Mouse (Mus musculus) cerebellum, adult 11 months (tissue): ENCODE measurements around the gene Gm37240.

ENCODE experiments used
- DNase-seq: peaks from one replicate; pipeline ENCODE4 v3.0.0; 2022

Gene Gm37240

GRCm38 (mm10) chr3:85551352-85551751, 336.0 kb downstream of the Gm37240 start:
- DNase-seq = no peak

- DNase-seq = no peak
Observed at GRCm38 (mm10) chr3:85550312-85550711, 337.0 kb downstream of the Gm37240 start.

DNA sequence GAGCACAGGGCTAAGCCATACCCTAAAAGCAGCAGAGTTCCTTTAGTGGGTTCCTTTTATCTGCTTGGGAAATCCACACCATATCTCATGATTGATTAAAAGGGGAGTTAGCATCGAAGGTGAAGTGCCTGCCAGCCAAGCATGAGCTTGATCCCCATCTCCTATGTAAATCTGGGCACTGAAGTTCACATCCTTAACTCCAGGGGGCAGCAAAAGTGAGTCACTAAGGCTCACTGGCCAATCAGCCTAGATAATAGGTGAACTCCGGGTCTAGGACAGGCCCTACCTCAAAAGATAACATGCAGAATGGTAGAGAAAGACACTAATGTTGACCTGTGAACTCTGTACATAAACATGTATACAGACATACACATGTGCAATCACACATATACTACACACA, 343.7 kb downstream of the Gm37240 start:
- DNase-seq = no peak

GRCm38 (mm10) chr3:85542765-85543164, 344.6 kb downstream of the Gm37240 start:
- DNase-seq = no peak

- no peak for DNase-seq
Observed at GRCm38 (mm10) chr3:85535621-85536520, 351.4 kb downstream of the Gm37240 start.

DNA sequence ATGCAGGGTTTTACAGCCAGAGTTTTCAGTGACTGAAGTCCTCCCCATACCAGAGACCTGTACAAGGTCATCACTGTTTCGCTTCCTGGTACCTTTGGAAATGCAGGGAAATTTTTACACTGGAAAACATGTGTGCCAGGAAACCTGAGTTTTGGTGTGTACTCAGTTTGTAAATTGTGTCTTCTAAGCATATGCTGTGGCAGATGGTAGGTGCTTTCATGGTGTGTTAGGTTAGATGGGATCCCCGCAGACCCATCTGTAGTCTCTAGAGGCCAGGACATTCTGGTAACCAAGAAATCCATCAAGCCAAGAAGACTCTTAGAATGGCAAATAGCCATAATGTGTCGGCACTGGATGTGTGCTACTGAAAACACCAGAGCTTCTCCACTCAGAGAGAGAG, 352.3 kb downstream of the Gm37240 start:
- DNase-seq = peak; percentile 55

DNA sequence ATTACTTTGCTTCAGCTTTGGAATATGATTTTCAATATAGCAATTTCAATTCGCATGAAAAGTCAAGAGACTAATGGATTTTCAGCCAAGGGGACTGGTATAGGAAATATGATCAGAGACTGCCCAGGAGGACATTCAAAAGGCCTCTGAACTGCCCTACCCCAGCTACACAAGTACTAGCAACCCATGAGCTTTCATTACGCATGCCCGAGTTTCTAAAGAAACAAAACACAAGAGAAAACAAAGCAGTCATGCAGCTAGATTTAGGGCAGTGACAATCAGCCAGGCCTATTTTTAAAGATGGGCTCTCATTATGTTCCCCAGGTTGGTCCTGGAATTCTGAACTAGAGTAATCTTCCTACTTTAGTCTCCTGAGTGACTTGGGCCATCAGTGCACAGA, 354.9 kb downstream of the Gm37240 start:
- no peak for DNase-seq

DNA sequence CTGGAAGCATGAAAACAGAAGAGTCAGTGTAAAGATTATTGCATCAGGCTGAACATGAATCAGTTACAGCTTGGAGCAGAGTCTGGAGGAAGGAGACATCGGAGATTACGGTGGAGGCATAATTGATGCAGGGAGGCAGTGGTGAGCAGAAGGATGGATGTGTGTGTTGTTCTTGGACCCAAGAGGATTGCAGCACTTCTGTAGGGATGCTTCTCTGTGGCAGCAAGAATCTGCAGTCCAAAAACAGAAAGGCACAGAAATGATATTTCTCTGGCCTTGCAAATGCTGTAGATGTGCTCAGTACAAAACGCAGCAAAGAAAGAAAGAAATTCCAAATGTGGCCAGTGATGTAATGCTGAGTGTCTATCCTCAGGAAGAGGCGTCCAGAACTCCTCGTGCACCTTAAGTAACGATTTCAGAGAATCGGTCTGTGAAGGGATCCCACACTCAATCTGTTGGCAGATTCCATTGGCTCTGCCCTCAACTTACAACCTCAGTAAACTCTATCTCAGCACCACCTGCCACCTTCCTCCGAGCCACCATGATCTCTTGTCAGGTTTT, 356.6 kb downstream of the Gm37240 start:
- no peak for DNase-seq

DNA sequence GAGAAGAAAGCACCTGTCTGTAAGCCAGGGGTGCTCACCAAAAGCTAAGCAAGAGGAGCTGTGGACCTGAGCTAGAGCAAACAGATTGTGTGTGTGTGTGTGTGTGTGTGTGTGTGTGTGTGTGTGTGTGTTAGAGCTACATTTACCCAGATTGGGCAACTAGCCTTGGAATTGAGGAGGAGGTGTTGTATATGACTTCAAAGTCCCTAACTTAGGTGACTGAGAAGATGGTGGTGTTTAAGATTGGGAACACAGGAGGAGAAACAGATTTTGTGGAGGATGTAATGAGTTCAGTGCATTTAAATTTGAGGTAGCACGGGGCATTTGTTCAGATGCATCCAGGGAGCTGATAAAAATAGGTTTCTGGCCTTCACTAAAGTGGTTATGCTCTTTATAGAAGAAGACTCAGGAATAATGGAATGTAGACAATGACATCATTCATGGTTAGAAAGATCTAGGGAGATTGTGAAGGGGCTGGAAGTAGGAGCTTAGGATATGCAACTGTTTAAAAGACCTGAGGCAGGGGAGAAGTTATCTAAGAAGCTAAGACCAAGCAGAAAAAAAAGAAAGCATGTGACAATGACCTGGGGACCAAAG, 365.9 kb downstream of the Gm37240 start:
- DNase-seq = no peak

- DNase-seq = peak; percentile 36
Observed at GRCm38 (mm10) chr3:85518668-85519067, 368.6 kb downstream of the Gm37240 start.

GRCm38 (mm10) chr3:85518072-85518471, 369.2 kb downstream of the Gm37240 start:
- DNase-seq = no peak

DNA sequence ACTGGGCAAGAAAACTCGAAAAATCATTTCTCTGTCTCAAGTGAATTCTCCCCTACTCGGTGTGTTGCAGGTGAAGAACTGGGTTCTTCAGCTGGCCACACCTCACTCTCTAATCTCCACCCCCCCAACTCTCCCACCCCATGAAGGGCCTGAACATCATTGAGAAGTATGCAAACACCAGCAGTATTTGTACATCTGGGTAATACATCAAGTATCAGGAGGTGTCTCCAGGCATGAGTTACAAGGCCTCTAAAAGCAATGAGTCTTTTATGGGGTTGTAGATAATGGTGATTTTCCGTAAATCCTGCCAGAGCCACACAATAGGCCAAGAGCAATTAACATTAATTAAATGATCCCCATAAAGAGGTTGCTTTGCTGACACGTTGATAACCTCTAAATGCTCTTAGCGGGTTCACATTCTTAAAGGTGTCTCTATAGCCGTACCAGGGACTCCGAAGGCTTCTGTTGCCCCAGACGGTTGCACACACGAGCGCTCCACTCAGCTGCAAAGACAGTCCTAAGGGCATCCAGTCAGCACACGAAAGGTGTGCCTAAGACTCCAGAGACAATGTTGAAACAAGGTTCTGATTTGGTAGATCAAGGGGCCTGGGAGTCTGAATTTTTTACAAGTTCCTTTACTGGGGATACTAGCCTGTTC, 370.4 kb downstream of the Gm37240 start:
- no peak for DNase-seq

DNA sequence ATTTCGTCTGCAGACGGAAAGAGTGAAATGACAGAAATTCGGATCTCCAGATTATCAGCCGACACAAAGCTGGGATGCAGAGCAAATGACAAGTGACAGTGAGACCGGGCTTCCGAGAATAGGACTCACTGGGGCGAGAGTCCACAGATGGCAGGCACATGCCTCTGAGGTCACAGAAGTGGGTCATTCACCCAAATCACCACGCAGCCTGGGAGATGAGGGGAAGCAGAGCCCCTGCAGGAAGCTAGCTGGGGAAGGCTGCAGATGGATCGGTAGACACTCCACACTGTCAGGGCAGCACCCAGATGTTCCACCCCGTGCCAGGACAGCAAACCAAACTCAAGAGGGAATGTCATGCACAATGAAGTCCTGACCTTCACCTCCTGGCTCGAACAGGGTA, 372.6 kb downstream of the Gm37240 start:
- DNase-seq = peak; percentile 27

DNA sequence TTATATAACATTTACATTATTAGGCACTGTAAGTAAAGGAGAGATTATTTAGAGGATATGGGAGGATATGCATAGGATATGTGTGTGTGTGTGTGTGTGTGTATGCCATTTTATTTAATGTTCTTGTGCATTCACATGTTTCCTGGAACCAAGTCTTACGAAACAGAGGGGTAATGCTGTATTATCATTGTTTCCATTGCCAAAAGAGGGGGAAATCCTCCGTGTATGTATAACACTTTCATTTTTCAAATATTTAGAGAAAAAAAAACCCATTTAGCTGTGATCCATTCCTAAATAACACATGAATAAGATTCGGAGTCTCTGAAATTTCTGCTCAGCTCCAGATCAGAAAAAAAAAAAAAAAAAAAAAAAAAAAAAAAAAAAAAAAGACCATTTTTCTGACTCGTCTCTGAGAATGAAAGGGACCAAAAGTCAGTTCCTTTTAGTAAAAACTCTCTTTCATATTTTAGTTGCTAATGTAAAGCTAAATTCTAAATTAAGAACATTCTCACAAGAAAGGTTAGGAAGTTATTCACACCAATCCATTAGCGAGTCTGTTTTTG, 378.5 kb downstream of the Gm37240 start:
- DNase-seq = no peak

GRCm38 (mm10) chr3:85500096-85500495, 387.2 kb downstream of the Gm37240 start:
- DNase-seq = no peak

GRCm38 (mm10) chr3:85496146-85496545, 391.2 kb downstream of the Gm37240 start:
- DNase-seq = no peak

- DNase-seq = no peak
Observed at GRCm38 (mm10) chr3:85493796-85494195, 393.5 kb downstream of the Gm37240 start.

GRCm38 (mm10) chr3:85490204-85490603, 397.1 kb downstream of the Gm37240 start:
- DNase-seq = no peak

DNA sequence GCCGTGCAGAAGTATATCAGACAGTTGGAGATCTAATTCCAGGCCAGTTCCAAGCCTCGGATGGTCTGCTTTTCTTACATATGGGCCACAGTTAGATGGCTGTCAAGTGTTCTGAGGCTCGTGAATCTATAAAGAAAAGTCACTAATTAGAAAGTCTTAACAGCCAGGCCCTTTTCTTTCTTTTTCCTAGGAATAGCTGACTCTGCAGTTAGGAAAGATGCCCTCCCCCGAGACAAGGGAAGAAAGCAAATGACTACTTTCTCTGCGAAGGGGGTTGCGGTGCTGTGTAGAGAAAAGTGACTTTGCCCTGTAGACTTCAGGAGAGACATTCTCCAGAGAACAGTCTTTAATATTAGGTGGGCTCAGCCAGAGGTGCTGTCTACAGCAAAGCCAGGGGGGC, 399.9 kb downstream of the Gm37240 start:
- DNase-seq = no peak

- peak; percentile 81 for DNase-seq
Observed at GRCm38 (mm10) chr3:85485536-85486190, 401.7 kb downstream of the Gm37240 start.

- DNase-seq = no peak
Observed at GRCm38 (mm10) chr3:85482636-85483035, 404.7 kb downstream of the Gm37240 start.

DNA sequence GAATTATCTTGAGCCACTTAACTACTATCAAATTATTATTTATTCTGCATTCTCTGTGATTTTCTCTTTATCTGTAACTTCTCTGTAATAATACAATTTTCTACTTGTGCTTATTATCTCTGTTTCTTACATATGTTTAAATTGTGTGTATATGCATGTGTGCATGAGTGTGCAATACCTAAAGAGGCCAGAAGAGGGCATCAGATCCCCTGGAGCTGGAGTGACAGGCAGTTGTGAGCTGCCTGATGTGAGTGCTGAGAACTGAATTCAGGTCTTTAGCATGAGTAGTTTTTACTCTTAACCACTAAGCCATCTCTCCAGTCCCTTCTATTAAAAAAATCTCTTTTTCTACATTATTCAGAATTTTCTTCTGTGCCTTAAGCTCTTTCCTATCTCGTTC, 406.7 kb downstream of the Gm37240 start:
- no peak for DNase-seq

- no peak for DNase-seq
Observed at GRCm38 (mm10) chr3:85478731-85479130, 408.6 kb downstream of the Gm37240 start.
